Mouse (Mus musculus) liver, adult 2 months (tissue): ENCODE results near the gene Rasgrf2. TPM values are rescaled to one million over a fixed set of nuclear protein-coding genes. Genes with fewer than 3 reads are reported as not detected.

Experiments
- DNase-seq: peaks from one replicate; pipeline ENCODE4 v3.0.0-alpha.2; 2011; ENCODE audit warnings: low read depth, low spot score; ENCODE audit errors: extremely low read depth
- H3K27ac ChIP-seq: fragments of 200-500 bp; replicated peaks from 2 replicates; pipeline ENCODE4 v1.5.1; 2012; ENCODE audit warnings: low read depth, mild to moderate bottlenecking, control low read depth, inconsistent platforms, low read length; ENCODE audit not compliant: insufficient read depth
- H3K27me3 ChIP-seq: fragments of 200-500 bp; 2 replicates; pipeline ENCODE4 v1.6.1; 2012; ENCODE audit warnings: mild to moderate bottlenecking, moderate library complexity, low read length, inconsistent platforms; ENCODE audit not compliant: control insufficient read depth, insufficient read depth
- H3K36me3 ChIP-seq: fragments of 200-500 bp; 2 replicates; pipeline ENCODE4 v1.6.1; 2012; ENCODE audit warnings: low read length, inconsistent platforms; ENCODE audit not compliant: control insufficient read depth, insufficient read depth
- H3K4me1 ChIP-seq: fragments of 200-500 bp; 2 replicates; pipeline ENCODE4 v1.6.1; 2011; ENCODE audit warnings: low read length; ENCODE audit not compliant: control insufficient read depth, insufficient read depth
- H3K4me3 ChIP-seq: fragments of 200-500 bp; 2 replicates; pipeline ENCODE4 v1.5.1; 2011; ENCODE audit warnings: low read depth, mild to moderate bottlenecking, control low read depth, low read length, moderate library complexity; ENCODE audit not compliant: insufficient read depth
- H3K79me2 ChIP-seq: fragments of 200-500 bp; 2 replicates; pipeline ENCODE4 v1.6.1; 2012; ENCODE audit warnings: inconsistent platforms, mild to moderate bottlenecking, low read length, moderate library complexity; ENCODE audit not compliant: control insufficient read depth, insufficient read depth
- H3K9ac ChIP-seq: fragments of 200-500 bp; 2 replicates; pipeline ENCODE4 v1.6.1; 2012; ENCODE audit warnings: low read depth, mild to moderate bottlenecking, control low read depth, inconsistent platforms, low read length
- CTCF ChIP-seq: fragments of 200-500 bp; IDR thresholded peaks from 2 replicates; pipeline ENCODE4 v1.5.1; 2011; ENCODE audit warnings: low read depth, low read length, control low read depth
- POLR2A ChIP-seq: fragments of 200-500 bp; IDR thresholded peaks from 2 replicates; pipeline ENCODE4 v1.6.1; 2011; ENCODE audit warnings: low read length, control low read depth; ENCODE audit not compliant: insufficient read depth; ENCODE audit errors: extremely low read depth
- WGBS: fragments of 180-500 bp; shearing (Covaris S2); methylation state at CpG from one replicate; pipeline ENCODE4 v1.1.7; 2018; 5-methylcytosine and 5-hydroxymethylcytosine counted together
- polyA plus RNA-seq: library from polyadenylated mRNA; depleted of rRNA; stranded (reverse); fragments of >200 nt; gene quantifications from 2 replicates; pipeline ENCODE4 v1.2.3, GENCODE M21; 2012
- total RNA-seq: library from RNA; depleted of rRNA; stranded (reverse); fragments of >200 nt; gene quantifications from 2 replicates; pipeline ENCODE4 v1.2.3, GENCODE M21; 2014

Gene Rasgrf2
- total and polyA plus RNA-seq, 2 experiments: 0.44 to 1.0 TPM

DNA sequence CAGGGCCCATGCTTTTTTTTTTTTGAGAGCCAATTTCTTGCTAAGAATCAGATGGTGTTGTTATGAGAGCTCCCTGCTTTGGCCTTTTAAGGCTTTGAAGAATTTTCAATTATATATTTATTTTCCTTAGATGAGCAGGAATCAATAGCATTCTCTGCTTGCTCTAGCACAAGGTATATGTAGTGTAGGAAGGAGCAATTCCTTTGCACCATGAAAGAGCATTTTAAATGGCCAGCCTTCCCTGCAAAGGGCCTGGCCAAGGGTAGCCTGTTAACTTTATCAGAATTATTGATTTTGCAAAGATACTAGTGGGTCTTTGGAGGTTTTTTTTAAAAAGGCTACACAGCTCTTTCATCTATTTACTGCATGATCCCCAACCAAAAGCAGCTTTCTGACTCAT, 146.4 kb downstream of the Rasgrf2 start:
- no peak for DNase-seq
- H3K9ac ChIP-seq: no peak overlapping the region
- no peaks in the 10 kb centered on the region for H3K27me3 ChIP-seq
- no peaks in the 10 kb centered on the region for H3K79me2 ChIP-seq
- no peaks in the 10 kb centered on the region for H3K36me3 ChIP-seq
- TF ChIP-seq POLR2A (no peak), CTCF (no peak)
- no peak overlapping the region for H3K27ac ChIP-seq
- no peak overlapping the region for H3K4me3 ChIP-seq
- no peaks in the 10 kb centered on the region for H3K4me1 ChIP-seq

GRCm38 (mm10) chr13:91982080-91982479, 149.4 kb downstream of the Rasgrf2 start:
- no peak overlapping the region for H3K27ac ChIP-seq
- H3K9ac ChIP-seq: no peak overlapping the region
- WGBS: 44% methylated on average over 3 of the region's 3 CpGs
- no peak overlapping the region for H3K4me3 ChIP-seq
- TF ChIP-seq POLR2A: no peak
- TF ChIP-seq CTCF: no peak
- H3K36me3 ChIP-seq: no peaks in the 10 kb centered on the region
- H3K79me2 ChIP-seq: no peaks in the 10 kb centered on the region
- DNase-seq: no peak
- H3K27me3 ChIP-seq: no peaks in the 10 kb centered on the region
- H3K4me1 ChIP-seq: no peaks in the 10 kb centered on the region

DNA sequence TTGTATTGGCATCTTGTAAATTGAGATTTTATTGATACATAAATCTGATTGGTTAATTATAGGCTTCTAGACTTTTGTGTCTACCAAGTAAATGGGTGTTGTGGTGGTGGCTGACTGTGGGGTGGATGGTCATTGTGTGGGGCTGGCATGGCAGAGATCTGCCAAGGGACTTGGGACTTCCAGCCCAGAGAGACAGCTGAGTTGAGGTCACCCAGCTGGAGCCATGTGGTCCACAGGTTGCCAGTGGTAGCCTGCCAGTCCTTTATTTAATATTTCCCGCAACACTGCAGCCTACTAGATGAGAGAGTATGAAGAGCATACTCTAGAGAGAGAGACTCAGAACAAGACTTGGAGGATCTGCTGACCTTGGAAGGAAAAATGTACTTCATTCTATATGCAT, 150.0 kb downstream of the Rasgrf2 start:
- Histone ChIP-seq H3K9ac (no peak overlapping the region), H3K27me3 (no peaks in the 10 kb centered on the region), H3K79me2 (no peaks in the 10 kb centered on the region), H3K4me1 (no peaks in the 10 kb centered on the region), H3K27ac (no peak overlapping the region), H3K4me3 (no peak overlapping the region), H3K36me3 (no peaks in the 10 kb centered on the region)
- 92% methylated on average over 1 of the region's 1 CpGs for WGBS
- no peak for DNase-seq
- TF ChIP-seq POLR2A: no peak
- TF ChIP-seq CTCF: no peak

- 68% methylated on average over 1 of the region's 1 CpGs for WGBS
- TF ChIP-seq CTCF (no peak), POLR2A (no peak)
- Histone ChIP-seq H3K36me3 (no peaks in the 10 kb centered on the region), H3K4me3 (no peak overlapping the region), H3K4me1 (no peaks in the 10 kb centered on the region), H3K9ac (no peak overlapping the region), H3K27ac (no peak overlapping the region), H3K27me3 (no peaks in the 10 kb centered on the region), H3K79me2 (no peaks in the 10 kb centered on the region)
- DNase-seq: no peak
Observed at GRCm38 (mm10) chr13:91976971-91977370, 154.5 kb downstream of the Rasgrf2 start.

GRCm38 (mm10) chr13:91976541-91976940, 154.9 kb downstream of the Rasgrf2 start:
- H3K27me3 ChIP-seq: no peaks in the 10 kb centered on the region
- H3K4me3 ChIP-seq: no peak overlapping the region
- whole genome bisulfite sequencing: 92% methylated on average over 2 of the region's 2 CpGs
- H3K27ac ChIP-seq: no peak overlapping the region
- H3K79me2 ChIP-seq: no peaks in the 10 kb centered on the region
- no peaks in the 10 kb centered on the region; the same call in 1 of the 2 replicates for H3K4me1 ChIP-seq
- TF ChIP-seq CTCF (no peak), POLR2A (no peak)
- H3K36me3 ChIP-seq: no peaks in the 10 kb centered on the region
- no peak for DNase-seq
- H3K9ac ChIP-seq: no peak overlapping the region

- H3K79me2 ChIP-seq: no peaks in the 10 kb centered on the region
- H3K36me3 ChIP-seq: no peaks in the 10 kb centered on the region
- H3K4me3 ChIP-seq: no peak overlapping the region
- no peaks in the 10 kb centered on the region for H3K27me3 ChIP-seq
- H3K4me1 ChIP-seq: peaks cover 1% of the 10 kb centered on the region; the same call in 1 of the 2 replicates
- TF ChIP-seq CTCF (no peak), POLR2A (no peak)
- 82% methylated on average over 1 of the region's 1 CpGs for WGBS
- no peak overlapping the region for H3K27ac ChIP-seq
- H3K9ac ChIP-seq: no peak overlapping the region
- DNase-seq: no peak
Observed at GRCm38 (mm10) chr13:91974154-91974553, 157.3 kb downstream of the Rasgrf2 start.
